Mouse (Mus musculus): ENCODE data around the gene Prl7b1. TPM values are rescaled to one million over a fixed set of nuclear protein-coding genes. Genes with fewer than 3 reads are reported as not detected.

Prl7b1 gene
- polyA plus RNA-seq (2014; fragmentation: Nextera tagmentation; extraction: Ambion mirVana), result not detected in 2 replicates

DNA sequence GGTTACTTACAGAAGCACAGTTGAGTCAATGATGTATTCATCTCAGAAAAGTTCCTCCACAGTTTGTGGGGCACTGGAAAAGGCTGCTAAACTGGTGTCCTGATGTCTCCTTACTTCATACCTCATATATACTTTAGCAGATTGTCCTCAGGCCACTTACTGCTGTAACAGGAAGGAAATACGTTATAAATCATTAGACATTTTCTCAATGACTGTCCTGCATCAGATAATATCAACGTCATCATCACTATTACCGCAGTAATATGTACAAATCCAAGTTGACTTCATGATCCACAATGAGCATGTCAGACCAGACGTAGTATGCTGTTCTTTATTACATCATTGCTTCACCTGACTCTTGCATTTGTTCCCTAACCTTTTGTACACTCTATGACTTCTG is at the start of gene Prl7b1:
Gene Prl7b1 (minus strand): TSS at position 101 of the 400 bp plus-strand sequence.
- DNase-seq (ENCODE audit: low spot score), result no peak
- H3K9me3 ChIP-seq (ENCODE audit: control insufficient read depth, low read length), result no peaks in the 10 kb centered on the region
- no peak within 1 kb of the TSS for H3K9ac ChIP-seq (ENCODE audit: low read depth, low read length)
- H3K36me3 ChIP-seq (ENCODE audit: control insufficient read depth, insufficient read depth, low read length), result no peaks in the 10 kb centered on the region
- H3K4me3 ChIP-seq (ENCODE audit: low read depth, low read length), result no peak within 1 kb of the TSS
- no peak for ATAC-seq (ENCODE audit: low FRiP score)
- H3K27ac ChIP-seq (ENCODE audit: low read depth, low read length), result no peak within 1 kb of the TSS
- H3K4me2 ChIP-seq (replicated peaks; ENCODE audit: low read depth, low read length), result no peak within 1 kb of the TSS
- no peaks in the 10 kb centered on the region for H3K27me3 ChIP-seq (ENCODE audit: control insufficient read depth, insufficient read depth, low read length)
- no peaks in the 10 kb centered on the region for H3K4me1 ChIP-seq (replicated peaks; ENCODE audit: control insufficient read depth, insufficient read depth, low read length)
- 75% methylated on average over 4 of the region's 4 CpGs for WGBS

GRCm38 (mm10) chr13:27642393-27642792 is 32.0 kb upstream of the Prl7b1 start, which contains the start of gene Prl7a1:
Prl7a1 (minus strand) TSS chr13:27642493.
- ATAC-seq (ENCODE audit: low FRiP score), result no peak
- no peak for DNase-seq (ENCODE audit: low spot score)
- 97% methylated on average over 3 of the region's 3 CpGs for WGBS

DNA sequence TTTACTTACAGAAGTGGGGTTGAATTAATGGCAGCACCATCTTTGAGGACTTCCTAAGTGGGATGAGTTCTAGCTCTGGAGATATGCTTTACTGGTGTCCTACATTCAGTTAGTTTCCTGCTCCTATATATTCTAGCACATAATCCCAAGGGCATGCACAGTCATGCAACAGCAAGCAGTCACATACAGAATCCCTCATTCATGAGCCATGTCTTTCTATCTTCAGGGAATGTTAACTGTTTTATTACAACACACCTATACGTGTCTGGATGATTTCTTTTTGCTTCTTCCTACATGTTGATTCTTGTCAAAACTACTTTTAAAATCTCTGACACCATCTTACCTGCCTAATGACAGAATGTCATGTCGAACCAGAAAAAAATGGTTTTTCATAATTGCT is 28.3 kb downstream of the Prl7b1 start, which contains the start of gene Prl8a1:
Gene Prl8a1 (minus strand): TSS at position 101 of the 400 bp plus-strand sequence.
- Histone ChIP-seq H3K9me3 (ENCODE audit: control insufficient read depth, low read length) (no peaks in the 10 kb centered on the region), H3K27me3 (ENCODE audit: control insufficient read depth, insufficient read depth, low read length) (no peaks in the 10 kb centered on the region), H3K9ac (ENCODE audit: low read depth, low read length) (no peak within 1 kb of the TSS), H3K4me3 (ENCODE audit: low read depth, low read length) (no peak within 1 kb of the TSS), H3K4me1 (replicated peaks; ENCODE audit: control insufficient read depth, insufficient read depth, low read length) (no peaks in the 10 kb centered on the region), H3K36me3 (ENCODE audit: control insufficient read depth, insufficient read depth, low read length) (no peaks in the 10 kb centered on the region), H3K4me2 (replicated peaks; ENCODE audit: low read depth, low read length) (no peak within 1 kb of the TSS), H3K27ac (ENCODE audit: low read depth, low read length) (no peak within 1 kb of the TSS)
- no peak for ATAC-seq (ENCODE audit: low FRiP score)
- no peak for DNase-seq (ENCODE audit: low spot score)
- 84% methylated on average over 2 of the region's 2 CpGs for WGBS

More at GRCm38 (mm10) chr13:27642393-27642792, 32.0 kb upstream of the Prl7b1 start, which contains the start of gene Prl7a1:
- Histone ChIP-seq H3K9ac (ENCODE audit: low read depth, low read length) (no peak within 1 kb of the TSS), H3K4me1 (replicated peaks; ENCODE audit: control insufficient read depth, insufficient read depth, low read length) (no peaks in the 10 kb centered on the region), H3K4me3 (ENCODE audit: low read depth, low read length) (no peak within 1 kb of the TSS), H3K36me3 (ENCODE audit: control insufficient read depth, insufficient read depth, low read length) (no peaks in the 10 kb centered on the region), H3K27ac (ENCODE audit: low read depth, low read length) (no peak within 1 kb of the TSS), H3K4me2 (replicated peaks; ENCODE audit: low read depth, low read length) (no peak within 1 kb of the TSS), H3K27me3 (ENCODE audit: control insufficient read depth, insufficient read depth, low read length) (no peaks in the 10 kb centered on the region), H3K9me3 (ENCODE audit: control insufficient read depth, low read length) (no peaks in the 10 kb centered on the region)

DNA sequence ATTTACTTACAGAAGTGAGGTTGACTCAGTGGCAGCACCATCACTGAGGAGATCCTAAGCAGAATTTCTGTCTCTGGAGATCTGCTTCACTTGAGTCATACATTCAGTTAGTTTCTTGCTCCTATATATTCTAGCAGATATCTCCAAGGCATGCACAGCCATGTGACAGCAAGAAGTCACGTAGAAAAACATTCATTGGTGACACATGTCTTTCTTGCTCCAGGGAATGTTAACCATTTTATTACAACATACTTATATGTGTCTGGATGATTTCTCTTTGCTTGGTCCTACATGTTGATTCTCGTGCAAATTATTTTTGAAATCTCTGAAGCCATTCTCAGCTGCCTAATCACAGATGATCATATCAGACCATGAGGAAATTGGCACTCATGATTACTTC is 45.9 kb downstream of the Prl7b1 start, which contains the start of gene Prl8a9:
Gene Prl8a9 (minus strand): TSS at position 101 of the 400 bp plus-strand sequence.
- Histone ChIP-seq H3K27me3 (ENCODE audit: control insufficient read depth, insufficient read depth, low read length) (no peaks in the 10 kb centered on the region), H3K9ac (ENCODE audit: low read depth, low read length) (no peak within 1 kb of the TSS), H3K27ac (ENCODE audit: low read depth, low read length) (no peak within 1 kb of the TSS), H3K4me1 (replicated peaks; ENCODE audit: control insufficient read depth, insufficient read depth, low read length) (no peaks in the 10 kb centered on the region), H3K4me3 (ENCODE audit: low read depth, low read length) (no peak within 1 kb of the TSS), H3K36me3 (ENCODE audit: control insufficient read depth, insufficient read depth, low read length) (no peaks in the 10 kb centered on the region), H3K4me2 (replicated peaks; ENCODE audit: low read depth, low read length) (no peak within 1 kb of the TSS), H3K9me3 (ENCODE audit: control insufficient read depth, low read length) (no peaks in the 10 kb centered on the region)
- ATAC-seq (ENCODE audit: low FRiP score) (no peak), DNase-seq (ENCODE audit: low spot score) (no peak)
- WGBS, result 90% methylated on average over 2 of the region's 2 CpGs

DNA sequence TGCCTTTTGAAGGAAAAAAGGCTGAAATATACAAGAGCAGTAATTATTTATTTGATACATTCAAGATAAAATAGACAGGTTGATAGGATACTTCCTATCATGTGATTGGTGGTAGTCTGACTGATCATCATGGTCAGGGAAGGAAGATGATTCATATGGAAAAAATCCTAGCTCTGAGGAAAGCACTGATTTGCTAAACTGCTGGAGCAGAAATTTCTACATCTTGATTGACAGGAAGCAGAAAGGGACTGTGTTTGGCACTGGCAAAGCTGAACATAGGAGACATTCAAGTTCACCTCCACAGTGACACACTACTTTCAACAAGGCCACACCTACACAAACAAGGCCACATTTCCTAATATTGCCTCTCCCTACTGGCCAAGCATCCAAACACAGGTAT is 57.0 kb downstream of the Prl7b1 start:
- H3K4me2 ChIP-seq (replicated peaks; ENCODE audit: low read depth, low read length), result no peak overlapping the region
- no peak overlapping the region for H3K27ac ChIP-seq (ENCODE audit: low read depth, low read length)
- H3K27me3 ChIP-seq (ENCODE audit: control insufficient read depth, insufficient read depth, low read length), result no peaks in the 10 kb centered on the region
- no peaks in the 10 kb centered on the region for H3K9me3 ChIP-seq (ENCODE audit: control insufficient read depth, low read length)
- H3K4me3 ChIP-seq (ENCODE audit: low read depth, low read length), result no peak overlapping the region
- DNase-seq (ENCODE audit: low spot score) (no peak), ATAC-seq (ENCODE audit: low FRiP score) (no peak)
- no peak overlapping the region for H3K9ac ChIP-seq (ENCODE audit: low read depth, low read length)
- H3K4me1 ChIP-seq (replicated peaks; ENCODE audit: control insufficient read depth, insufficient read depth, low read length), result no peaks in the 10 kb centered on the region
- H3K36me3 ChIP-seq (ENCODE audit: control insufficient read depth, insufficient read depth, low read length), result no peaks in the 10 kb centered on the region

Other genes starting within 250 kb of the Prl7b1 start
- gene Prl2b1, start 219.7 kb downstream of the Prl7b1 start, polyA plus RNA-seq (2014; fragmentation: Nextera tagmentation; extraction: Ambion mirVana), result not detected in 2 replicates
- not detected in 2 replicates for gene Prl8a6, start 171.9 kb downstream of the Prl7b1 start, polyA plus RNA-seq (2014; fragmentation: Nextera tagmentation; extraction: Ambion mirVana)
- not detected in 2 replicates for gene Prl8a8, start 97.4 kb downstream of the Prl7b1 start, polyA plus RNA-seq (2014; fragmentation: Nextera tagmentation; extraction: Ambion mirVana)
- gene Prl8a9, start 46.0 kb downstream of the Prl7b1 start, polyA plus RNA-seq (2014; fragmentation: Nextera tagmentation; extraction: Ambion mirVana), result not detected in 2 replicates
- not detected in 2 replicates for gene Prl8a1, start 28.4 kb downstream of the Prl7b1 start, polyA plus RNA-seq (2014; fragmentation: Nextera tagmentation; extraction: Ambion mirVana)
- gene Prl7a1, start 31.9 kb upstream of the Prl7b1 start, polyA plus RNA-seq (2014; fragmentation: Nextera tagmentation; extraction: Ambion mirVana), result 0.28 TPM in 1 of 2 replicates, not detected in the other
- not detected in 2 replicates for gene Prl7a2, start 57.5 kb upstream of the Prl7b1 start, polyA plus RNA-seq (2014; fragmentation: Nextera tagmentation; extraction: Ambion mirVana)
- gene Prl7d1, start 106.2 kb upstream of the Prl7b1 start, polyA plus RNA-seq (2014; fragmentation: Nextera tagmentation; extraction: Ambion mirVana), result not detected in 2 replicates
- not detected in 2 replicates for gene Prl7c1, start 170.2 kb upstream of the Prl7b1 start, polyA plus RNA-seq (2014; fragmentation: Nextera tagmentation; extraction: Ambion mirVana)
- not detected in 2 replicates for gene Prl2a1, start 191.1 kb upstream of the Prl7b1 start, polyA plus RNA-seq (2014; fragmentation: Nextera tagmentation; extraction: Ambion mirVana)
- gene Prl2c1, start 238.8 kb upstream of the Prl7b1 start, polyA plus RNA-seq (2014; fragmentation: Nextera tagmentation; extraction: Ambion mirVana), result not detected in 2 replicates